Mouse (Mus musculus) heart, embryonic 14.5 days (tissue): ENCODE data around the gene Mrps12. TPM values are rescaled to one million over a fixed set of nuclear protein-coding genes. Genes with fewer than 3 reads are reported as not detected.
A peak's percentile ranks its signal among the peaks of the same experiment; 100 is the strongest.

Source experiments
- ATAC-seq: fragments of 200-750 bp; cut with Nextera tagmentation; 2 replicates; pipeline ENCODE4 v1.8.0; 2017; ENCODE audit warnings: low read depth, moderate TSS enrichment; ENCODE audit not compliant: insufficient number of reproducible peaks, insufficient read depth, low FRiP score
- H3K27ac ChIP-seq, 2 experiments: fragments of 200-500 bp in 1 of 2; fragments of 300-500 bp in 1 of 2; sonication (generic) in 1 of 2; replicated peaks in 1 of 2; 2 replicates each; pipeline ENCODE4 v1.5.1; 2012 to 2014; ENCODE audit warnings: low read depth in 2 of 2, low read length in 2 of 2, control low read depth in 1 of 2, mild to moderate bottlenecking in 1 of 2, mixed read lengths in 1 of 2; ENCODE audit not compliant: control insufficient read depth in 1 of 2, insufficient read depth in 1 of 2
- H3K27me3 ChIP-seq: fragments of 300-500 bp; sonication (generic); 2 replicates; pipeline ENCODE4 v1.6.1; 2014; ENCODE audit warnings: mild to moderate bottlenecking, low read length, control low read depth; ENCODE audit not compliant: control insufficient read depth, insufficient read depth
- H3K36me3 ChIP-seq: fragments of 300-500 bp; sonication (generic); 2 replicates; pipeline ENCODE4 v1.6.1; 2014; ENCODE audit warnings: mild to moderate bottlenecking, control low read depth, low read length, mixed read lengths; ENCODE audit not compliant: control insufficient read depth, insufficient read depth
- H3K4me1 ChIP-seq, 2 experiments: fragments of 200-500 bp in 1 of 2; fragments of 300-500 bp in 1 of 2; sonication (generic) in 1 of 2; 2 replicates each; pipeline ENCODE4 v1.6.1; 2012 to 2014; ENCODE audit warnings: low read length in 2 of 2, control low read depth in 1 of 2, mixed read lengths in 1 of 2; ENCODE audit not compliant: control insufficient read depth in 2 of 2, insufficient read depth in 2 of 2
- H3K4me2 ChIP-seq: fragments of 300-500 bp; sonication (generic); 2 replicates; pipeline ENCODE4 v1.6.1; 2014; ENCODE audit warnings: mild to moderate bottlenecking, low read length
- H3K4me3 ChIP-seq, 2 experiments: fragments of 200-500 bp in 1 of 2; fragments of 300-500 bp in 1 of 2; sonication (generic) in 1 of 2; 2 replicates each; pipeline ENCODE4 v1.5.1; 2012 to 2014; ENCODE audit warnings: low read length in 2 of 2, mild to moderate bottlenecking in 2 of 2, control low read depth in 1 of 2, low read depth in 1 of 2, moderate library complexity in 1 of 2; ENCODE audit not compliant: control insufficient read depth in 1 of 2, insufficient read depth in 1 of 2
- H3K9ac ChIP-seq: fragments of 300-500 bp; sonication (generic); 2 replicates; pipeline ENCODE4 v1.6.1; 2014; ENCODE audit warnings: mild to moderate bottlenecking, low read length
- H3K9me3 ChIP-seq: fragments of 300-500 bp; sonication (generic); 2 replicates; pipeline ENCODE4 v1.6.1; 2016; ENCODE audit warnings: low read length, control low read depth; ENCODE audit not compliant: control insufficient read depth
- WGBS: fragments of 180-500 bp; shearing (Covaris S2); extraction: QIAGEN DNeasy Blood & Tissue Kit; methylation state at CpG from one replicate; pipeline ENCODE4 v1.1.7; 2014; 5-methylcytosine and 5-hydroxymethylcytosine counted together
- polyA plus RNA-seq: library from polyadenylated mRNA; unstranded; fragments of >200 nt; fragmentation: Nextera tagmentation; extraction: Ambion mirVana; gene quantifications from 2 replicates; pipeline ENCODE4 v1.2.1, GENCODE M21; 2014

Gene Mrps12
- 129 and 135 TPM in 2 replicates for polyA plus RNA-seq

- Histone ChIP-seq H3K9ac (peak within 1 kb of the TSS; percentile 88), H3K4me1 (peaks cover 5 to 14% of the 10 kb centered on the region in 2 experiments), H3K27ac (peak within 1 kb of the TSS; percentile 78 to 91), H3K36me3 (peaks cover 56% of the 10 kb centered on the region), H3K4me2 (peak within 1 kb of the TSS; percentile 95), H3K4me3 (peak within 1 kb of the TSS; percentile 76 to 96), H3K9me3 (no peaks in the 10 kb centered on the region), H3K27me3 (no peaks in the 10 kb centered on the region)
- ATAC-seq: peak; percentile 98
- WGBS: 0% methylated on average over 39 of the region's 39 CpGs
Observed at GRCm38 (mm10) chr7:28741709-28742438, at the start of gene Mrps12, which contains the start of gene Sars2. TSS of gene Mrps12 (minus strand) at chr7:28741820. TSS of gene Sars2 (plus strand) at chr7:28741992.

- no peak for ATAC-seq
- 55% methylated on average over 8 of the region's 8 CpGs for WGBS
- no peaks in the 10 kb centered on the region for H3K27me3 ChIP-seq
Observed at GRCm38 (mm10) chr7:28790066-28790806, 48.6 kb upstream of the Mrps12 start.

GRCm38 (mm10) chr7:28789235-28789634 is 47.6 kb upstream of the Mrps12 start:
- no peak overlapping the region for H3K4me3 ChIP-seq
- 66% methylated on average over 3 of the region's 3 CpGs for WGBS
- no peak overlapping the region for H3K27ac ChIP-seq
- H3K4me2 ChIP-seq: no peak overlapping the region
- no peaks in the 10 kb centered on the region for H3K4me1 ChIP-seq
- H3K27me3 ChIP-seq: no peaks in the 10 kb centered on the region
- no peak for ATAC-seq
- peaks cover 22% of the 10 kb centered on the region for H3K36me3 ChIP-seq
- no peak overlapping the region for H3K9ac ChIP-seq
- H3K9me3 ChIP-seq: no peaks in the 10 kb centered on the region

More at GRCm38 (mm10) chr7:28790066-28790806, 48.6 kb upstream of the Mrps12 start:
- no peak overlapping the region for H3K4me3 ChIP-seq
- H3K9me3 ChIP-seq: no peaks in the 10 kb centered on the region
- H3K27ac ChIP-seq: no peak overlapping the region
- no peak overlapping the region for H3K9ac ChIP-seq
- H3K4me2 ChIP-seq: no peak overlapping the region
- no peaks in the 10 kb centered on the region for H3K4me1 ChIP-seq
- peaks cover 16% of the 10 kb centered on the region for H3K36me3 ChIP-seq

GRCm38 (mm10) chr7:28788307-28789195 is 46.9 kb upstream of the Mrps12 start, which contains the start of gene Rinl:
TSS of gene Rinl (plus strand) at chr7:28788969.
- H3K36me3 ChIP-seq: peaks cover 22% of the 10 kb centered on the region
- no peaks in the 10 kb centered on the region for H3K9me3 ChIP-seq
- WGBS: 65% methylated on average over 5 of the region's 5 CpGs
- ATAC-seq: no peak
- no peaks in the 10 kb centered on the region for H3K4me1 ChIP-seq
- H3K4me3 ChIP-seq: no peak within 1 kb of the TSS
- H3K27ac ChIP-seq: no peak within 1 kb of the TSS
- no peak within 1 kb of the TSS for H3K9ac ChIP-seq
- H3K4me2 ChIP-seq: no peak within 1 kb of the TSS
- no peaks in the 10 kb centered on the region for H3K27me3 ChIP-seq

GRCm38 (mm10) chr7:28787884-28788283 is 46.3 kb upstream of the Mrps12 start:
- Histone ChIP-seq H3K9me3 (no peaks in the 10 kb centered on the region), H3K4me1 (0 out of 4 replicates have a peak, but pooled peaks cover 0 to under 1% of the 10 kb centered on the region in 2 experiments), H3K4me3 (no peak overlapping the region), H3K4me2 (no peak overlapping the region), H3K36me3 (peaks cover 29% of the 10 kb centered on the region), H3K27me3 (no peaks in the 10 kb centered on the region), H3K9ac (no peak overlapping the region), H3K27ac (no peak overlapping the region)
- 82% methylated on average over 9 of the region's 9 CpGs for WGBS
- no peak for ATAC-seq

- 70% methylated on average over 5 of the region's 5 CpGs for WGBS
- no peak for ATAC-seq
- H3K27ac ChIP-seq: no peak overlapping the region
- peaks cover 32% of the 10 kb centered on the region for H3K36me3 ChIP-seq
- no peak overlapping the region for H3K4me2 ChIP-seq
- H3K27me3 ChIP-seq: no peaks in the 10 kb centered on the region
- H3K4me3 ChIP-seq: no peak overlapping the region
- no peak overlapping the region for H3K9ac ChIP-seq
- H3K9me3 ChIP-seq: no peaks in the 10 kb centered on the region
- H3K4me1 ChIP-seq: peaks cover 7 to 14% of the 10 kb centered on the region in 2 experiments
Observed at GRCm38 (mm10) chr7:28785161-28785560, 43.5 kb upstream of the Mrps12 start.

- Histone ChIP-seq H3K4me2 (no peak overlapping the region), H3K36me3 (peaks cover 36% of the 10 kb centered on the region), H3K4me3 (no peak overlapping the region), H3K27me3 (no peaks in the 10 kb centered on the region), H3K9ac (0 out of 2 replicates have a peak overlapping the region, but pooled peaks have one; percentile 21), H3K27ac (no peak overlapping the region), H3K4me1 (peaks cover 8 to 16% of the 10 kb centered on the region in 2 experiments), H3K9me3 (no peaks in the 10 kb centered on the region)
- no peak for ATAC-seq
- 90% methylated on average over 8 of the region's 8 CpGs for WGBS
Observed at GRCm38 (mm10) chr7:28781261-28781663, 39.6 kb upstream of the Mrps12 start.
